Mouse (Mus musculus) liver, embryonic 14.5 days (tissue): ENCODE measurements at regions not wholly inside any gene's neighbourhood (a gene's known extent, or its start where the extent isn't known, plus 50 kb on each side); places are given as distances from the start of the nearest gene placed in this dataset.

Experiments used
- CTCF ChIP-seq: IDR thresholded peaks from 2 replicates; pipeline ENCODE4 v1.5.1; 2016; ENCODE audit warnings: antibody characterized with exemption, low read depth, control low read depth
- EP300 ChIP-seq: IDR thresholded peaks from 2 replicates; pipeline ENCODE4 v1.6.1; 2016; ENCODE audit warnings: antibody characterized with exemption, low read depth

DNA sequence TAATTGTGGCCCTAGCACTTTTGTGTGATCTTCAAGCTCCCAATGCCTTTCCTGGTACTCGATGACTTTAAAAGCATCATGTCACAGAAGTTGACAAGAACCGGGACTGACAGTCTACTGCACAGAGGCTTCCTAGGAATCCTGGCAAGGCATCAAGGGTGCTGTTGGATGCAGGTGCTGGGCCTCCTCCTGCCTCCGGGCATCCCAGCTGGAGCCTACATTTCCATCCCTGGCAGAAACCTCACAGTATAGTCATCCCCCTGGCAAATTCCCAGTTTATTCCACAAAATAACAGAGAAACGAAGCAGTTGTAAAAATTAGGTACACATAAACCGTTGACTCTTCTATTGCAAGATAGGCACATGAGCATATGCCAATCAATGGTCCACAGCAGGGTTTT, 78.8 kb upstream of the Hk2 start:
- TF ChIP-seq CTCF (no peak), EP300 (no peak)
